Mouse (Mus musculus) megakaryocyte, embryonic 14.5 days (primary cell): ENCODE data around the gene Lss. TPM values are rescaled to one million over a fixed set of nuclear protein-coding genes. Genes with fewer than 3 reads are reported as not detected.

Experiments
- H3K27me3 ChIP-seq: replicated peaks from 2 replicates; pipeline ENCODE3; 2012; ENCODE audit warnings: inconsistent platforms
- H3K36me3 ChIP-seq: replicated peaks from 2 replicates; pipeline ENCODE3; 2012; ENCODE audit warnings: low read length, inconsistent platforms, mixed read lengths
- H3K4me1 ChIP-seq: 2 replicates; pipeline ENCODE4 v1.6.1; 2012; ENCODE audit warnings: inconsistent platforms
- H3K4me3 ChIP-seq: replicated peaks from 2 replicates; pipeline ENCODE3; 2012; ENCODE audit warnings: moderate library complexity, mild to moderate bottlenecking, inconsistent platforms
- H3K9me3 ChIP-seq: 2 replicates; pipeline ENCODE4 v1.6.1; 2012; ENCODE audit warnings: inconsistent platforms
- FLI1 ChIP-seq: IDR thresholded peaks from 2 replicates; pipeline ENCODE4 v1.6.1; 2012; ENCODE audit warnings: low read length, inconsistent platforms, mixed read lengths
- GATA1 ChIP-seq: IDR thresholded peaks from 3 replicates; pipeline ENCODE4 v1.6.1; 2012; ENCODE audit warnings: mixed read lengths, low read length, inconsistent platforms, borderline replicate concordance
- polyA plus RNA-seq: library from polyadenylated mRNA; stranded (reverse); fragments of >175 nt; gene quantifications from 2 replicates; pipeline ENCODE4 v1.2.3, GENCODE M21; 2012; ENCODE audit warnings: low replicate concordance; ENCODE audit not compliant: insufficient read depth

The Lss gene
- polyA plus RNA-seq, 1 experiment, result 30.8 TPM

- Histone ChIP-seq H3K27me3 (no peaks in the 10 kb centered on the region), H3K9me3 (no peaks in the 10 kb centered on the region), H3K36me3 (peaks cover 99% of the 10 kb centered on the region), H3K4me3 (no peak overlapping the region), H3K4me1 (peaks cover 54% of the 10 kb centered on the region)
- TF ChIP-seq FLI1 (no peak), GATA1 (no peak)
Observed at GRCm38 (mm10) chr10:76551556-76551955, 20.2 kb downstream of the Lss start.

DNA sequence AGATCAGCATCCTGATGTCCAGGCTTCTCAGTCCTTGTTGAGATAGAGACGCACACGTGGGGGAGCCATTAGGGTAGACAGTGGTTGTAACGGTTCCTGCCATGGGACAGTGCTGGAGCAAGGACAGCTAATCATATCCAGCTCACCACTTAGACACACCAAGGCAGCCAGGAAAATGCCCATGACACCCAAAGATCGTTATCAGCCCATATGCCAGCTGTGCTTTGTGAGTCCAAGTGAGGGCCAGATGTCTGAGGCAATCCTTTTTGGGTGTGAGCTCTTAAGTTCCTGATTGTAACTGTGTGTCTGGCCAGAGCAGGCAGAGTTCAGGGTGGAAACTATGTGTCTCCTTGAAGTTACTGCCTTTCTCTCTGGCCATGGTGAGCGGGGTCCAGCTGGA lies 22.7 kb downstream of the Lss start:
- no peak overlapping the region for H3K4me3 ChIP-seq
- H3K27me3 ChIP-seq, result peaks cover 2% of the 10 kb centered on the region
- peaks cover 86% of the 10 kb centered on the region for H3K36me3 ChIP-seq
- peaks cover 53% of the 10 kb centered on the region for H3K4me1 ChIP-seq
- no peaks in the 10 kb centered on the region for H3K9me3 ChIP-seq
- TF ChIP-seq GATA1 (no peak), FLI1 (no peak)

DNA sequence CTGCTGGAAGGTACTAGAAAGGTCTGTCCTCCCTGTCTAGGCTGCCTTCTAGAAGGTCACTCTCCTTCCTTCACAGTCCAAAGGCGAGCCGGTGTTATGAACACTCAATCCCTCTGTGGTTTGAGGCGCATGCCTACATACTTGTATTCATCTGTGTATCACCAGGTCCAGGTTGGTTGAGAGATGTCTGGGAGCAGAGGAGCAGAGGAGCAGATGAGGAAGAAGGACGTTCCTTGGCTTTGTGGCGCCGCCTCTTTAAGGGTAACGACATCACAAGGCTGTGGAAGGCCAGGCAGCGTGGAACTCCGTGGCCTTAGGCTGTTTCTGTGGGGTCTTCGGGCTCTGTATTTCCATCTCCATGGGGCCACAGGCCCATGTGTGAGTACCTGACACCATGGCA lies 30.6 kb downstream of the Lss start, which contains the start of gene Spatc1l:
Gene Spatc1l (plus strand): TSS at position 301 of the 400 bp plus-strand sequence.
- Histone ChIP-seq H3K4me1 (peaks cover 31% of the 10 kb centered on the region), H3K36me3 (peaks cover 10% of the 10 kb centered on the region), H3K9me3 (no peaks in the 10 kb centered on the region), H3K4me3 (no peak within 1 kb of the TSS), H3K27me3 (peaks cover 34% of the 10 kb centered on the region)
- TF ChIP-seq FLI1 (no peak), GATA1 (no peak)

DNA sequence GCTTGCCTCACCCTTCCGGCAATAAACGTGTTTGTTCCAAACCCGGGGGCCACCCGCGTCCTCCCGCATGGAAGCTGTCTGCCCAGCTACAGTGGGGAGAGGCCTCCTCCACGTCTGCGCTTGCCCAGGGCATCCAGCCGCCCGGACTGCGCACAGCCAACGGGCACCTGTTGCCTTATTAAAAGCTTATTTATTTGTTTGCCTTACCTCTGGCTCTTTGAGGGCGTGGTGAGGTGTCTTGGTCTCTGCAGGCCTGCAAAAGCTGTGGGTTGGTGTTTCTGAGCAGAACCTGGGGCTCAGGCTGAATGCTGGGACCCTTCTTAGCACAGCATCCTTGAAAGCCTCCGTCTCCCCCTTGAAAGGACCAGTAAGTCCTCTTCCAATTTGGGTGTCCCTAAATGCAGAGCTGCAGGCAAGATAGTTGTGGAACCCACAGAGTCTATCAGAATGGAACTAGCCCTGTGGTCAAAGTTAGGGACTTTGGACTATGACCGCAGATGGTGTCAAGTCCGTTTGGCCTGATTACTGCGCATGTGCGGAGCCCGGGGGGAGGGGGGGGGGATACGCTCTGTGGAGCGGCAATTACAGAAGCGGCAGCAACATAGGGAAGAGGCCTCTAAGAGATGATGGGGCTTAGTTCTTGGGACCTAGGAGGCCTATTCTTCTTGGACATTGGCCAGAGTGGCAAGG lies 38.8 kb downstream of the Lss start:
- TF ChIP-seq GATA1 (no peak), FLI1 (no peak)
- H3K27me3 ChIP-seq, result peaks cover 44% of the 10 kb centered on the region
- H3K4me3 ChIP-seq, result no peak overlapping the region
- H3K4me1 ChIP-seq, result peaks cover 44% of the 10 kb centered on the region
- peaks cover 16% of the 10 kb centered on the region for H3K9me3 ChIP-seq
- H3K36me3 ChIP-seq, result no peaks in the 10 kb centered on the region

DNA sequence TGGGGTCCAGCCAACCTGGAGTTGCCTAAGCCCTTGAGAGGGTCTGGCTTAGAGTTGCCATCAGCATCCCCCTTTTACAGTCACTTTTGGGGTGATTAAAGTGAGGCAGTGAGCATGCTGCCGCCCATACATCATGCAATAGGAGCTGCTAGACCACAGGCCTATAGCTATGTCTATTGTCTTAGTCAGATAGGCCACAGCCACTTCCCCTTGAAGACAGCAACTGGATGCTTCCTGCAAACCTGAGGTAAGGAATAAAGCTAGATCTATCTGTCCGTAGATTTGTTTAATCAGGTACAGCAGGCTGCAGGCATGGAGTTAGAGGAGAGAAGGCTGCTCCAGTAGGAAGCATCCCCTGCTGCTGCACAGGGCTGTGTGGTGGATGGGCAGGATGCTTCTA lies 39.7 kb downstream of the Lss start:
- H3K36me3 ChIP-seq, result no peaks in the 10 kb centered on the region
- no peak for TF ChIP-seq FLI1
- TF ChIP-seq GATA1, result no peak
- H3K4me3 ChIP-seq, result peak overlapping the region; percentile 57
- H3K27me3 ChIP-seq, result peaks cover 47% of the 10 kb centered on the region
- H3K4me1 ChIP-seq, result peaks cover 49% of the 10 kb centered on the region
- peaks cover 16% of the 10 kb centered on the region for H3K9me3 ChIP-seq

GRCm38 (mm10) chr10:76572151-76572550 lies 40.8 kb downstream of the Lss start:
- H3K9me3 ChIP-seq, result peaks cover 16% of the 10 kb centered on the region
- H3K4me3 ChIP-seq, result no peak overlapping the region
- no peaks in the 10 kb centered on the region for H3K36me3 ChIP-seq
- H3K4me1 ChIP-seq, result peaks cover 56% of the 10 kb centered on the region
- TF ChIP-seq GATA1, result no peak
- no peak for TF ChIP-seq FLI1
- H3K27me3 ChIP-seq, result peaks cover 45% of the 10 kb centered on the region

DNA sequence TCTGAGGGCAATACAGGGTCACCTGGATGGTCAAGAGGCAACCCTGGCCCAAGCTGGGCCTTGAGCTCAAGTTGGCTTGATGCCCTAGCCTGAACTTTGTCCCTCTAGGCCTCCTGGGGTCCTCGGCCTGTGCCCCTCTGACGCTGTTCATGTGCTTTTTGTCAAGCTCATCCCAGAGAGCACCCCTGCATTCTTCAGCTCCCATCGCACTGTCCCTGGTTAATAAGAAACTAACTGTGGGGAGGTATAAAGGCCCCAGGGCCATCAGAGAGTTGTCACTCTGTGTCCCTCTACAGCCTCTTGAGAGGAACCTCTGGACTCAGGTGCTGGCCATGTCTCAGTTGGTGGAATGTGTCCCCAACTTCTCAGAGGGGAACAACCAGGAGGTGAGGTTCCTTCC lies 44.0 kb downstream of the Lss start, which contains the start of gene Ftcd:
Gene Ftcd (plus strand): TSS at position 275 of the 400 bp plus-strand sequence.
- TF ChIP-seq FLI1, result no peak
- TF ChIP-seq GATA1, result no peak
- Histone ChIP-seq H3K4me1 (peaks cover 48% of the 10 kb centered on the region), H3K27me3 (peaks cover 32% of the 10 kb centered on the region), H3K9me3 (peaks cover 6% of the 10 kb centered on the region), H3K4me3 (peak within 1 kb of the TSS; percentile 24), H3K36me3 (no peaks in the 10 kb centered on the region)

DNA sequence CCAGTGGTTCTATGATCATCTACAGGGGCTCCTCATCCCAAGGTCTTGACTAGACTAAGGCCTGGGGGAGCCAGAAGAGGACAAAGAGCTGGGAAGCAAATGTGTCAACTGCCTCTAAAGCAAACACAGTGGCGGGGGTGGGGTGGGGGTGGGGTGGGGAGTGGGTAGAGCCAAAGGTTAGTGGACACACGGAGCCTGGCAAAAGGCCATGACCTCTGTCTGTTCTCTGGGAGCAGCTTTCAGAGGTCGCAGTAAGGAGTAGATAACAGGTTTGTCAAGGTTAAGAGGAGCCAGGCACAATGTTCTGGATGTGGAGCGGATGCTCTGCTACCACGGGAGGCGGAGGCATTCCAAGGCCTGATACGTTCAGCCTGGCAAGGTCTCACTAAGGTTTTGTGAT lies 45.5 kb downstream of the Lss start:
- Histone ChIP-seq H3K9me3 (no peaks in the 10 kb centered on the region), H3K27me3 (peaks cover 41% of the 10 kb centered on the region), H3K4me3 (no peak overlapping the region), H3K4me1 (peaks cover 33% of the 10 kb centered on the region), H3K36me3 (no peaks in the 10 kb centered on the region)
- TF ChIP-seq FLI1, result no peak

GRCm38 (mm10) chr10:76584138-76584537 lies 52.8 kb downstream of the Lss start:
- H3K4me1 ChIP-seq, result peaks cover 19% of the 10 kb centered on the region
- no peak overlapping the region for H3K4me3 ChIP-seq
- no peaks in the 10 kb centered on the region for H3K36me3 ChIP-seq
- peaks cover 2% of the 10 kb centered on the region for H3K9me3 ChIP-seq
- no peak for TF ChIP-seq GATA1
- no peak for TF ChIP-seq FLI1
- H3K27me3 ChIP-seq, result peaks cover 64% of the 10 kb centered on the region

DNA sequence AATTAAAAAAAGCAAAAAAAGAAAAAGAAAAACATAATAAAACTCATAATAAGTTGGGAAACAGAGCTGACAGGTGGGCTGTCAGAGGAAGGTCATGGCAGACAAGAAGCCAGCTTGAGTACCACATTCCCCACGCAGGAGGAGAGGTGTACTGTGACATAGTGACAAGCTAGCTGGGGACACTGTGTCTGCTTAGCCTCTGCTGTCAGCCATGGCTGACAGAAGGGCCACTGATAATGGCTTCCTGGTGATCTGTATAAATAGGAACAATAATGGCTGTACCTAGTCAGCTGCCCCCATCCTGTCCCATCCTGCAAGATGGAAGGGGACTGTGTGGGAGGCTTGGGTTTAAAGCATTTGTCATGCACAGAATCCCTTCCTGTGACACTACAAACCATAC lies 54.8 kb downstream of the Lss start:
- no peak for TF ChIP-seq GATA1
- no peak for TF ChIP-seq FLI1
- Histone ChIP-seq H3K4me3 (peak overlapping the region; percentile 38), H3K27me3 (peaks cover 66% of the 10 kb centered on the region), H3K4me1 (peaks cover 19% of the 10 kb centered on the region), H3K36me3 (no peaks in the 10 kb centered on the region), H3K9me3 (peaks cover 14% of the 10 kb centered on the region)
